Mouse (Mus musculus) forebrain, embryonic 16.5 days (tissue): Measurements from ENCODE around the gene Dcpp2. TPM values are rescaled to one million over a fixed set of nuclear protein-coding genes. Genes with fewer than 3 reads are reported as not detected.
"Not testable (repeated sequence)": the region's sequence is repeated elsewhere in the genome, so short reads cannot be mapped to it uniquely, and the experiment has no call there.

Experiments used
- ATAC-seq: fragments of 200-750 bp; cut with Nextera tagmentation; 2 replicates; pipeline ENCODE4 v1.8.0; 2017; ENCODE audit warnings: mild to moderate bottlenecking, moderate library complexity
- H3K27ac ChIP-seq: fragments of 300-500 bp; sonication (generic); 2 replicates; pipeline ENCODE4 v1.5.1; 2014; ENCODE audit warnings: low read length, control low read depth
- H3K27me3 ChIP-seq: fragments of 300-500 bp; sonication (generic); replicated peaks from 2 replicates; pipeline ENCODE4 v1.6.1; 2014; ENCODE audit warnings: low read length; ENCODE audit not compliant: control insufficient read depth, insufficient read depth
- H3K36me3 ChIP-seq: fragments of 300-500 bp; sonication (generic); 2 replicates; pipeline ENCODE4 v1.6.1; 2014; ENCODE audit not compliant: control insufficient read depth, insufficient read depth
- H3K4me1 ChIP-seq: fragments of 300-500 bp; sonication (generic); replicated peaks from 2 replicates; pipeline ENCODE4 v1.6.1; 2014; ENCODE audit warnings: low read length; ENCODE audit not compliant: control insufficient read depth, insufficient read depth
- H3K4me2 ChIP-seq: fragments of 300-500 bp; sonication (generic); 2 replicates; pipeline ENCODE4 v1.6.1; 2014; ENCODE audit warnings: mild to moderate bottlenecking, low read length, control low read depth
- H3K4me3 ChIP-seq: fragments of 300-500 bp; sonication (generic); replicated peaks from 2 replicates; pipeline ENCODE4 v1.5.1; 2014; ENCODE audit warnings: mild to moderate bottlenecking, low read length, control low read depth
- H3K9ac ChIP-seq: fragments of 300-500 bp; sonication (generic); replicated peaks from 2 replicates; pipeline ENCODE4 v1.6.1; 2014; ENCODE audit warnings: low read depth, low read length, control low read depth
- H3K9me3 ChIP-seq: fragments of 300-500 bp; sonication (generic); 2 replicates; pipeline ENCODE4 v1.6.1; 2016; ENCODE audit warnings: low read length; ENCODE audit not compliant: control insufficient read depth
- WGBS: fragments of 180-500 bp; shearing (Covaris S2); extraction: QIAGEN DNeasy Blood & Tissue Kit; methylation state at CpG from one replicate; pipeline ENCODE4 v1.1.7; 2014; 5-methylcytosine and 5-hydroxymethylcytosine counted together
- polyA plus RNA-seq: library from polyadenylated mRNA; unstranded; fragments of >200 nt; fragmentation: Nextera tagmentation; extraction: Ambion mirVana; gene quantifications from 2 replicates; pipeline ENCODE4 v1.2.1, GENCODE M21; 2015

The Dcpp2 gene
- polyA plus RNA-seq, 1 experiment from 2014 or later, result not detected

GRCm38 (mm10) chr17:23917158-23917557 lies 36.5 kb downstream of the Dcpp2 start, which contains the start of gene Dcpp3:
Gene Dcpp3 (plus strand): TSS chr17:23917458.
- not testable (repeated sequence) for H3K4me1 ChIP-seq, ATAC-seq, H3K36me3 ChIP-seq, H3K9me3 ChIP-seq, H3K4me2 ChIP-seq, H3K27me3 ChIP-seq, H3K9ac ChIP-seq, H3K4me3 ChIP-seq, H3K27ac ChIP-seq
- WGBS, result 76% methylated on average over 4 of the region's 4 CpGs

GRCm38 (mm10) chr17:23924531-23925007 lies 43.9 kb downstream of the Dcpp2 start:
- peak; percentile 99 for ATAC-seq
- WGBS, result under 1% methylated on average over 29 of the region's 29 CpGs
- H3K9me3 ChIP-seq, result no peaks in the 10 kb centered on the region

GRCm38 (mm10) chr17:23925090-23925493 lies 44.4 kb downstream of the Dcpp2 start:
- Histone ChIP-seq H3K27me3 (no peaks in the 10 kb centered on the region), H3K4me1 (peaks cover 10% of the 10 kb centered on the region), H3K4me3 (peak overlapping the region; percentile 52), H3K9me3 (no peaks in the 10 kb centered on the region), H3K36me3 (no peaks in the 10 kb centered on the region), H3K4me2 (peak overlapping the region; percentile 95), H3K27ac (peak overlapping the region; percentile 90), H3K9ac (peak overlapping the region; percentile 65)
- WGBS, result 0% methylated on average over 14 of the region's 14 CpGs
- ATAC-seq, result peak; percentile 69

More at GRCm38 (mm10) chr17:23924531-23925007, 43.9 kb downstream of the Dcpp2 start:
- Histone ChIP-seq H3K9ac (peak overlapping the region; percentile 65), H3K4me3 (peak overlapping the region; percentile 52), H3K4me1 (peaks cover 10% of the 10 kb centered on the region), H3K27ac (peak overlapping the region; percentile 90), H3K27me3 (no peaks in the 10 kb centered on the region), H3K36me3 (no peaks in the 10 kb centered on the region), H3K4me2 (peak overlapping the region; percentile 95)

- no peak for ATAC-seq
- WGBS, result 84% methylated on average over 5 of the region's 5 CpGs
- no peaks in the 10 kb centered on the region for H3K9me3 ChIP-seq
- no peak overlapping the region for H3K9ac ChIP-seq
- no peak overlapping the region for H3K4me3 ChIP-seq
- no peak overlapping the region for H3K27ac ChIP-seq
- no peaks in the 10 kb centered on the region for H3K36me3 ChIP-seq
- H3K4me2 ChIP-seq, result no peak overlapping the region
- no peaks in the 10 kb centered on the region for H3K4me1 ChIP-seq
- H3K27me3 ChIP-seq, result no peaks in the 10 kb centered on the region
Observed at GRCm38 (mm10) chr17:23931157-23931556, 50.5 kb downstream of the Dcpp2 start.

- no peak within 1 kb of the TSS for H3K9ac ChIP-seq
- no peak within 1 kb of the TSS for H3K4me2 ChIP-seq
- no peak for ATAC-seq
- no peaks in the 10 kb centered on the region for H3K36me3 ChIP-seq
- no peaks in the 10 kb centered on the region for H3K9me3 ChIP-seq
- no peak within 1 kb of the TSS for H3K27ac ChIP-seq
- H3K4me3 ChIP-seq, result no peak within 1 kb of the TSS
- no peaks in the 10 kb centered on the region for H3K4me1 ChIP-seq
- no peaks in the 10 kb centered on the region for H3K27me3 ChIP-seq
Observed at GRCm38 (mm10) chr17:23941372-23941771, 60.7 kb downstream of the Dcpp2 start, which contains the start of gene Sbp. Gene Sbp (plus strand): TSS chr17:23941672.

- not testable (repeated sequence) for H3K4me1 ChIP-seq, H3K9me3 ChIP-seq, H3K36me3 ChIP-seq, H3K9ac ChIP-seq, ATAC-seq, H3K4me3 ChIP-seq, H3K4me2 ChIP-seq, H3K27me3 ChIP-seq, H3K27ac ChIP-seq
- WGBS, result 72% methylated on average over 4 of the region's 4 CpGs
Observed at GRCm38 (mm10) chr17:23947486-23947885, 66.8 kb downstream of the Dcpp2 start.

- no peak overlapping the region for H3K27ac ChIP-seq
- no peaks in the 10 kb centered on the region for H3K9me3 ChIP-seq
- no peaks in the 10 kb centered on the region for H3K36me3 ChIP-seq
- 93% methylated on average over 2 of the region's 2 CpGs for WGBS
- no peaks in the 10 kb centered on the region for H3K27me3 ChIP-seq
- no peak overlapping the region for H3K4me3 ChIP-seq
- no peak overlapping the region for H3K9ac ChIP-seq
- no peak for ATAC-seq
- no peaks in the 10 kb centered on the region for H3K4me1 ChIP-seq
- H3K4me2 ChIP-seq, result no peak overlapping the region
Observed at GRCm38 (mm10) chr17:23949068-23949467, 68.4 kb downstream of the Dcpp2 start.

Other genes starting within 250 kb of the Dcpp2 start
- gene Mmp25, start 235.6 kb upstream of the Dcpp2 start, polyA plus RNA-seq, result 0.97 and 1.2 TPM in 2 replicates
- gene Bicdl2, start 220.4 kb upstream of the Dcpp2 start, polyA plus RNA-seq, result 0.39 TPM in 1 of 2 replicates, not detected in the other
- gene Hcfc1r1, start 207.3 kb upstream of the Dcpp2 start, polyA plus RNA-seq, result 92.1 and 99.4 TPM in 2 replicates
- 40.1 and 41.4 TPM in 2 replicates for gene Thoc6, start 207.0 kb upstream of the Dcpp2 start, polyA plus RNA-seq
- 2.9 and 4.8 TPM in 2 replicates for gene Tnfrsf12a, start 203.4 kb upstream of the Dcpp2 start, polyA plus RNA-seq
- 0.24 and 0.45 TPM in 2 replicates for gene Cldn6, start 201.6 kb upstream of the Dcpp2 start, polyA plus RNA-seq
- 1.4 TPM in 2 replicates for gene Cldn9, start 196.9 kb upstream of the Dcpp2 start, polyA plus RNA-seq
- gene 1520401A03Rik, start 158.1 kb upstream of the Dcpp2 start, polyA plus RNA-seq, result not detected in 2 replicates
- 22.3 and 25.0 TPM in 2 replicates for gene Pkmyt1, start 154.5 kb upstream of the Dcpp2 start, polyA plus RNA-seq
- gene Paqr4, start 140.0 kb upstream of the Dcpp2 start, polyA plus RNA-seq, result 40.8 and 45.6 TPM in 2 replicates
- 0.41 and 1.0 TPM in 2 replicates for gene Kremen2, start 135.0 kb upstream of the Dcpp2 start, polyA plus RNA-seq
- 151 and 156 TPM in 2 replicates for gene Flywch1, start 109.3 kb upstream of the Dcpp2 start, polyA plus RNA-seq
- gene Flywch2, start 94.8 kb upstream of the Dcpp2 start, polyA plus RNA-seq, result 22.9 and 33.2 TPM in 2 replicates
- gene Srrm2, start 90.3 kb upstream of the Dcpp2 start, polyA plus RNA-seq, result 435 and 505 TPM in 2 replicates
- 1,002 and 1,034 TPM in 2 replicates for gene Elob, start 51.7 kb upstream of the Dcpp2 start, polyA plus RNA-seq
- not detected in 2 replicates for gene Prss33, start 44.8 kb upstream of the Dcpp2 start, polyA plus RNA-seq
- gene Prss32, start 37.0 kb upstream of the Dcpp2 start, polyA plus RNA-seq, result not detected in 2 replicates
- gene Prss41, start 36.7 kb upstream of the Dcpp2 start, polyA plus RNA-seq, result 0.87 and 1.0 TPM in 2 replicates
- gene Prss21, start 12.8 kb upstream of the Dcpp2 start, polyA plus RNA-seq, result not detected in 2 replicates
- gene Dcpp1, start within 50 bp of the Dcpp2 start, polyA plus RNA-seq, result not detected in 2 replicates
- not detected in 2 replicates for gene Dcpp3, start 36.6 kb downstream of the Dcpp2 start, polyA plus RNA-seq
- gene Sbp, start 60.8 kb downstream of the Dcpp2 start, polyA plus RNA-seq, result not detected in 2 replicates
- gene Sbpl, start 74.4 kb downstream of the Dcpp2 start, polyA plus RNA-seq, result not detected in 2 replicates
- gene Prss30, start 99.7 kb downstream of the Dcpp2 start, polyA plus RNA-seq, result 0.21 and 0.28 TPM in 2 replicates
- gene Prss22, start 117.2 kb downstream of the Dcpp2 start, polyA plus RNA-seq, result not detected in 2 replicates
- gene Prss27, start 157.3 kb downstream of the Dcpp2 start, polyA plus RNA-seq, result 0.26 and 0.49 TPM in 2 replicates
- gene Kctd5, start 192.6 kb downstream of the Dcpp2 start, polyA plus RNA-seq, result 94.0 and 98.5 TPM in 2 replicates